Mouse (Mus musculus) megakaryocyte, adult 5-6 weeks (primary cell): ENCODE data around the gene Zfp747. TPM values are rescaled to one million over a fixed set of nuclear protein-coding genes. Genes with fewer than 3 reads are reported as not detected.
"Not testable (repeated sequence)": the region's sequence is repeated elsewhere in the genome, so short reads cannot be mapped to it uniquely, and the experiment has no call there.

Experiments
- ATAC-seq: 2 replicates; pipeline ENCODE4 v1.8.0; 2016; ENCODE audit warnings: mild to moderate bottlenecking, inconsistent platforms; ENCODE audit not compliant: poor library complexity, severe bottlenecking
- total RNA-seq, 2 experiments: library from RNA; stranded (forward) in 1 of 2; stranded (reverse) in 1 of 2; fragments of 153-499, 151-499 nt in 1 of 2; fragments of 221-1000, 200-1000 nt in 1 of 2; gene quantifications; 2 replicates each; pipeline versions ENCODE4 v1.2.3 to v1.2.4; 2015 to 2017

Zfp747 gene
- total RNA-seq, 2 experiments from 2014 or later, result 6.1 to 7.6 TPM

GRCm38 (mm10) chr7:127378310-127378921 is 2.6 kb upstream of the Zfp747 start:
- ATAC-seq, result no peak

DNA sequence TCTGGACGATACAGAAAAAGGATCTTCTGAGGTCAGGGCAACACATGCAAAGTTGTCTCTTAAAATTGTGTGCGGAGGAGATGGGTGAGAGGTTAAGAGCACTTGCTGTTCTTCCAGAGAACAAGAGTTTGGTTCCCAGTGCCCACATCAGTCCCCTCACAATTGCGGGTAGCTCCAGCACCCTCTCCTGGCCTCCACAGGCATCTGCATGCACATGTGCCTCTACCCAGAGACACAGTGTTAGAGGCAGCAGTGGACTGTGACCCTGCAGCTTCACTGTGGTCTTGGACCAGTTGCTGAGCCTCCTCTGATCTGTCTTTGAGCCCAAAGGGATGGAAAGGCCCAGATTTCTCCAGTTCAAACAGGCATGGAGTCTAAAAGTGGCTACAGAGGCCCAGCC is 4.0 kb downstream of the Zfp747 start:
- not testable (repeated sequence) for ATAC-seq

DNA sequence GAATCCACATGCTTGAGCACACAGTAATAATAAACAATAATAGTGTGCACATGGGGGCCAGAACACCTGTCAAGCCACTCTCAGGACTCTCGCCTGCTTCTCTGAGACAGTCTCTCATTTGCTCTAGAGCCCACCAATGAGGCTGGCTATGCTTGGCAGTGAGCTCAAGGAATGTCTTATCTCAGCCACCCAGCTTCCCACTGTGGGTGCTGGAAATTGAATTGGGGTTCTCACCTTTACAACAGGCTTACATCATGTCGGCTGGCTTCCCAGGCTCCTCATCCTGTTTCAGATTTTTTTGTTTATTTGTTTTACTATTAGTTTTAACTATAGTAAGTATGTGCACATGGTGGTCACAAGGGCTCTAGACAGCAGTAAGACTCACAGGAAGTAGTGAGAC is 4.6 kb downstream of the Zfp747 start:
- ATAC-seq, result no peak

GRCm38 (mm10) chr7:127366249-127366648 is 9.6 kb downstream of the Zfp747 start:
- ATAC-seq, result no peak

- no peak for ATAC-seq
Measured at GRCm38 (mm10) chr7:127364166-127364565, 11.7 kb downstream of the Zfp747 start.

- no peak for ATAC-seq
Measured at GRCm38 (mm10) chr7:127363475-127363921, 12.4 kb downstream of the Zfp747 start.

DNA sequence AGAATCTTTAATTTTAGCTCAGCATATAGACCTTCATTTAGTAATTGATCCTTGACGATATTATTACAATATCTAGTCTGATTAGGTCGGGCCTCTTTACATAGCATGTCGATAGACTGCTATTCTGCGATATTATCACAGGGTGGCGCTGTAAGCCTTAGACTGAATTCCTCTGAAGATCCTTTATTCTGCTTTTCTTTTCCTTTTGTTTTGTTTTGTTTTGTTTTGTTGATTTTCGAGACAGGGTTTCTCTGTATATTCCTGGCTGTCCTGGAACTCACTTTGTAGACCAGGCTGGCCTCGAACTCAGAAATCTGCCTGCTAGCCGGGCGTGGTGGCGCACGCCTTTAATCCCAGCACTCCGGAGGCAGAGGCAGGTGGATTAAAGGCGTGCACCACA is 13.4 kb downstream of the Zfp747 start:
- peak; percentile 83 for ATAC-seq

DNA sequence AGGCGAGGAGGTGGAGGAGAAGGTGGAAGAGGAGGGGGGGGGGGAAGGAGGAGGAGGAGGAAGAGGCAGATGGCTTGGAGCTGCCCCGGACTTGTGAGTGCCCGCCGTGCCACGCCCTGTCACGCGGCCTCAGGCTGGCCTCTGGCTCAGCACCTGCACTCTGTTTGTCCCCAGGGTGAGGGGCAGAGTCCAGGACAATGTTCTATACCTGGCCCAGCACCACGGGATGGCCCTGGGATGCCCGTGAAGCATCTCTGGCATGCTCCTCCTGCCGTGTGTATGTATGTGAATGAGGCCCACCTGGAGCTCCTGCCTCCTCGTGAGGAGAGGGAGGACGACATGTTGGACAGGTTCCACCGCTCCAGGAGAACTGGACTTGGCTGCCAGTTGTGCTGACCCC is 14.4 kb downstream of the Zfp747 start:
- no peak for ATAC-seq

- ATAC-seq, result no peak
Measured at GRCm38 (mm10) chr7:127360265-127360664, 15.6 kb downstream of the Zfp747 start.

DNA sequence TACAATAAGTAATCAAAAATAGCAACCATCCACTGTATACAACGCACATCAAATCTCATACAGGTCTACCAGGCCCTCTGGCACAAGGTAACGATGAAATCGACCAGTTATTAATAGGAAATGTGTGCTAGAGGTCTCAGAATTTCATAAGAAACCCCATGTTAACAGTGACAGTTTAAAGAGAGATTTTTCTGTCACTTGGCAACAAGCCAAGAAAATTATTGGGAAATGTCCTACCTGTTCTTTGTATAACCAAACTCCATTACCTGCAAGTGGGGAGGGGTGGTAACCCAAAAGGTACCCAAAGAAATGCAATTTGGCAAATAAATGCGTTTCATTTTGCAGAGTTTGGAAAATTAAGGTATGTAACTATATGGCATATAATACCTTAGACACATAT is 17.4 kb downstream of the Zfp747 start:
- ATAC-seq, result no peak

DNA sequence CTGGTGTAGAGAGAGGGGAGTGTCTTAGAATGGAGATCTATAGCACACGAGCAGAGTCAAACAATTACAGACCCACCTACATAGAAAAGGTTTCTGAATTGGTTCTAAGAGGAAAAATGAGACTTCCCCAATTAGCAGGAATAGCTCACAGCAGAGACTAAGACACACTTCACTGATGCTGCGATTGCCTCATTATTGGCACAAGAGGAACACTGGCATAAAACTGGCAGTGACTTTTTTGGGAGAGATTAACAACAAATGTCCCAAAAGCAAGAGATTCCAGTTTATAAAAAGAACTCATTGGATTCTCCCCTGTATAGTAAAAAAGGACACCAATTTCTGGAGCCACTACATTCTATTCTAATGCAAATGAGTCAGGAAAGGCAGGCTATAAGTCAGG is 18.0 kb downstream of the Zfp747 start:
- no peak for ATAC-seq

GRCm38 (mm10) chr7:127355796-127356195 is 20.1 kb downstream of the Zfp747 start:
- no peak for ATAC-seq

DNA sequence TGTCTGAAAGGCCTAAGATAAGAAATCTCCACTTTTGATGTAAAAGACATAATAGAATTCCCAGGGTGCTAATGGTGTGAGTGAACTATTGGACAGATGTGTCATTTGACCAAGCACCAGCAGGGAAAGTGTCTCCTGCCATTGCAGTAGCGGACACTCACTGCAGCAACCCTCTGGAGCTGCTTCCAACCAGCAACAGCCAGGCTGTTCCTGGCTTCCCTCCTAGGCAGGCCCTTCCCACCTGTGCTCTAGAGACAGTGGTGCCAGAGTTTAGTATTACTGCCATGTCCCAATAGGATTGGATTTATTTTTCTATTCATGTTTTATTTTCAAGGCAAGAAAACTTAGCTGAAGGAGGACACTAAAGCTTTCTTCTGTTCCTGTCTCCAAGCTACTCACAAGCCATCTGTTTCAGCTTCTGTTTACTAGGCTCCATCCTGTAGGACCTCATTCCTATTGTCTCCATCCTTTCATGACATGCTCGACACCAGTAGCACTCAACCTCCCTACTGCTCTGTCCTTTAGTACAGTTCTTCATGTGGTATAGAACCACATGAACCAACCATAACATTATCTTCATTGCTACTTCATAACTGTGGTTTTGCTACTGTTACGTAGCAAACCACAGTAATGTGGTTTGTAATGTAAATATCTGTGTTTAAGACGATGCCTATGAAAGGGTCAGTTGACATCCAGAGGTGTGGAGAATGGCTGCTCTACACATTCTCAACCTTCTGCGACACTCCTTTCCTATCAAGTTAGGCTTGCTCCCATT is 24.4 kb downstream of the Zfp747 start:
- ATAC-seq, result no peak

GRCm38 (mm10) chr7:127346676-127347075 is 29.2 kb downstream of the Zfp747 start:
- ATAC-seq, result no peak

DNA sequence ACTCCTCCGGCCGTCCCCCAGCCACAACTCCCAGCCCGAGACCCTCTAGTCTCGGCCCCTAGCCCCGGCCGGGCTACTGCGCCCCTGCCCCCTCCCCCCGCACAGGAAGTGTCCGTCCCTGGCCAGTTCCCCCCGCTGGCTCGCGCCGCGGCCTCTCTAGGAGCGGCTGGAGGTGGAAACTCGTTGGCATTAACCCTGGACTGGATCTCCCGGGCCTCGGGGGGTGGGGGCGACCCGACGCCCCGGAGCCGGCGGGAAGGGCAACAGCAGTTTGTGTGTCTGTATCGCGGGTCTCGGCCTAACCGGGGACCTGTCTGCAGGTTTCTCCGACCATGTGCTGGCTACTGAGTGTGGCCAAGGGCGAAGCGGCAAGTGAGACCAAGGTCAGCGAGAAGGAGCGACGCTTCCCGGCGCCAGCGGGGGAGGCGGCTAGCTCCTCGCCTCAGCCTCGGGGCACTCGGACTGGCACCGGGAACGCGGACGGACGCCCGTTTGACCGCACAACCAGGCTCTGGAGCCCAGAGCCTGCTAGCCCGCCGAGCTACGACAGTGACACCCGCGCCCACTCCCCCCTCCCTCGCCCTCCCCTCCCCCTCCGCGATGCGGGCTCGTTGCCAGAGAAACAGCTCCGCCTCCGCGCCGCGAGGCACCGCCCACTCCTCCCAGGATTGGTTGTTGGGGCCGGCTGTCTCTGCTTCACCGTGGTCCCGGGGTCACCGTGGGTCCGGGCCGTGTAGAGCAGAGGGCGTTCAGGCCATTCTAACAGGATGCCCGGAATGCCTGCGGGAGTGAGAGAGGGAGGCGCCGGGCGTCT is 30.1 kb downstream of the Zfp747 start, which contains the start of gene Zfp768:
Gene Zfp768, minus strand, starts transcription at position 78 of the 814 bp plus-strand sequence.
- ATAC-seq, result peak; percentile 89

DNA sequence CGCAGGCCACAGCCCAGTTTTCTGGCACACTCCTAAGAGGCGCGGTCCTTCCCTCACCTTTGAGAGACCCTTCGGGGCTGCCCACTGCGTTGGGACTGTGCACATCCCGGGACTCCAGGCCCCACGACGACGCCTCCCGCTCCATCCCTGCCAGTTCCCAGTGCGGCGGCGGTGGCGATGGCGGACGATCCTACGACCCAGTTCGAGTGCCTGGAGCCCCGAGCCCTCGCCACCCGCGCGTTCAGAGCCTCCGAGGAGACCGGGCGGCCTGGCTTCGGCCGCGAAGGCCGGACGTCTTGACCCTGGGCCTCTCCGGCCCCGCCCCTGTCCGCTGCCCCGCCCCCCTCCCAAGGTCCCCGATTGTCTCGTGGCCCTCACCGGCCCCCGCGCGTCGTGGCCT is 30.8 kb downstream of the Zfp747 start:
- peak; percentile 51 for ATAC-seq

GRCm38 (mm10) chr7:127344371-127344770 is 31.5 kb downstream of the Zfp747 start:
- ATAC-seq, result no peak

DNA sequence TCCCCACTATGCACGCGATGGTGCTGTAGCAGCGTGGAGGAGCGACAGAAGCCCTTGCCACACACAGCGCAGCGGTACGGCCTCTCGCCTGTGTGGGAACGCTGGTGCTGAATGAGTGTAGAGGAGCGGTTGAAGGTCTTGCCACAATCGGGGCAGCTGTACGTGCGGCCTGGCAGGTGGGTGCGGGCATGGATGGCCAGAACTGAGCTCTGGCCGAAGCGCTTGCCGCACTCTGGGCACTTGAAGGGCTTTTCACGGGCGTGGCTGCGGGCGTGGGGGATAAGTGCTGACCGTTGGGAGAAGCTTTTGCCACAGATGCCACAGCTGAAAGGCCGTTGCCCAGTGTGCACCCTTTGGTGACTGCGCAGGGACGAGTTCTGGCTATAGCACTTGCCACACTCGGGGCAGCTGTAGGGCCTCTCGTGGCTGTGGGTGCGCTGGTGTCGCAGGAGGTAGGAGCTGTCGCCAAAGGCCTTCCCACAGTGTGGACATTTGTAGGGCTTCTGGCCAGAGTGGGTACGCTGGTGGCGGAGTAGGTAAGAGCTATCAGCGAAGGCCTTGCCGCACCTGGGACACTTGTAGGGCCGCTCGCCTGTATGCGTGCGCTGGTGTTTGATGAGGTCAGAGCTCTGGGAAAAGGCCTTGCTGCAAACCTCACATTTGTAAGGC is 32.4 kb downstream of the Zfp747 start:
- ATAC-seq, result no peak

DNA sequence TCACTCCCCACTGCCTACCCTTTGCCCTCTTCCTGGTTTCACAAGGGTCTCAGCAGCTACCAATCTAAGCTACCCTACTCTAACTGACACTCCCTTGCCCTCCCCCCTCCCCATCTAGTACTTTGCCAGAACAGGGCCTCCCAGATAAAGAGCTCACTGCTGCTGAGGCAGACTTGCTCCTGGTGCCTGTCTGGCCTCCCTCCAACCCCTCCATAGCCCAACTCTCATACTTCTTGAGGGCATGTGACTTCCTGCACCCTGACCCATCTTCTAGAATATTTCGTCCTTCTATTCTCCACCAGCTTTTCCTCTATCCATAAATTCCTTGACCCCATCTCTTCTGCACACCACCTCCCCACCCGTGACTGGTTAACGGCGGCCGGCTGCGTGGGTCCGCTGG is 33.0 kb downstream of the Zfp747 start:
- ATAC-seq, result no peak

DNA sequence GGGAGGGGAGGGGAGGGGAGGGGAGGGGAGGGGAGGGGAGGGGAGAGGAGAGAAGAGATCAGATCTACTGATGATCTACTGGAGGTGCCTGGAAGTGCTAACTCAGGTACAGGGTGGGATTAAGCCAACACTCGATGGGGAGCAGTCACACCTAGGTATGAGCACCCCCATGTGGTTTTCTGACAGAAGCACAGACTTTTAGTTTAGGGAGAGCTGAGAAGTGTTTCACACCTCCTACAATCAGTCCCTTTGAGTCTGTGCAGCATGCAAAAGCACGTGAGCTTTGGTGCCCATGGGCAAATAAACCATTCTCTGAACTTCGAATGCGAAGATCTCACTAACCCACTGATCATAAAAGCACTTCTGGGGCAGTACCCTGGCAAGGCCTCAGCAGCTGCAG is 33.5 kb downstream of the Zfp747 start:
- no peak for ATAC-seq

DNA sequence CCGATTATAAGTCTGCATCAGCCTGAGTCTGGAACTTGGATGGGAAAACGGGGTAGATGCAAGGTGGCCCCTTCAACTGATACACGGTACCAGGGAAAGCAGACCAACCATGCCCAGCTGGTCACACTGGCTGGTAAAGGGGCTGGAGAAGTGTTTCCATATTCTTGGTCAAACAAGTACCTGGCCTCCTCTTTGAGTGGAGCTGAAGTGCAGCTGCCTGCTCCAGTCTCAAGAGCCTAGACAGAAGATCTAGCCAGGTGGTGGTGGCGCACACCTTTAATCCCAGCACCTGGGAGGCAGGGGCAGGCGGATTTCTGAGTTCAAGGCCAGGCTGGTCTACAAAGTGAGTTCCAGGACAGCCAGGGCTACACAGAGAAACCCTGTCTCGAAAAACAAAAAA is 34.0 kb downstream of the Zfp747 start:
- ATAC-seq, result not testable (repeated sequence)
